Mouse (Mus musculus): ENCODE results near the gene Kcnv2. TPM values are rescaled to one million over a fixed set of nuclear protein-coding genes. Genes with fewer than 3 reads are reported as not detected.

Gene Kcnv2
- polyA plus RNA-seq, 1 experiment from 2014 or later: 0.07 TPM

DNA sequence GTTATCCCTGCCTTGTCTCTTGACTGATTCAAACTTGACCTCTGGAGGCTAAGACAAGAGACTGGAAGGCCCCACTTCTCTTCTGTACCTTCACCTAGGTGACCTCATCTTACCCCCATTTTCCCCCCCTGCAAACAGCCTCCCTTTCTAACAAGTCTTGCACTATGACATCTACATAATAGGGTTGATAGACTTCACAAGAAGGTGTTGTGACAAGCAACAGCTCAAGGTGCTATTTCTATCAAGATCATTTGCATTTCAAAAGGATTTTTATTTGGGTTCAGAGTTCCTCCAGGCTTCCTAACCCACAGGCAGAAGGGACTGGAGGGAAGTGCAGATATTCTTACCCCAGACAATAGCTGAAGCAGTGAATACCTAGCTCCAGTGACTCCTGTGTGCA, 62.9 kb downstream of the Kcnv2 start:
- Histone ChIP-seq H3K4me1 (ENCODE audit: control insufficient read depth in 2 of 2, insufficient read depth in 2 of 2, low read length in 2 of 2) (peaks cover 0 to 7% of the 10 kb centered on the region in 2 experiments; a peak in 2 of 4 replicates), H3K27me3 (ENCODE audit: control insufficient read depth, insufficient read depth, low read length) (no peaks in the 10 kb centered on the region), H3K4me3 (ENCODE audit: control insufficient read depth in 1 of 2, insufficient read depth in 1 of 2, low read depth in 1 of 2, low read length in 2 of 2) (no peak overlapping the region), H3K27ac (replicated peaks in 1 of 2; ENCODE audit: control insufficient read depth in 1 of 2, insufficient read depth in 1 of 2, low read depth in 2 of 2, low read length in 2 of 2) (no peak overlapping the region), H3K36me3 (ENCODE audit: control insufficient read depth, insufficient read depth, low read length) (peaks cover 52% of the 10 kb centered on the region), H3K9me3 (ENCODE audit: control insufficient read depth, low read length) (no peaks in the 10 kb centered on the region), H3K4me2 (ENCODE audit: low read length) (no peak overlapping the region), H3K9ac (ENCODE audit: low read length) (no peak overlapping the region)
- ATAC-seq (ENCODE audit: insufficient number of reproducible peaks, insufficient read depth, low FRiP score, low read depth): no peak

Other genes with a start within 250 kb of the Kcnv2 start
- gene Vldlr, start 106.1 kb upstream of the Kcnv2 start, polyA plus RNA-seq (2014; fragmentation: Nextera tagmentation; extraction: Ambion mirVana): 31.5 and 32.5 TPM in 2 replicates
- 41.5 and 42.7 TPM in 2 replicates for gene Pum3, start 107.2 kb downstream of the Kcnv2 start, polyA plus RNA-seq (2014; fragmentation: Nextera tagmentation; extraction: Ambion mirVana)